Mouse (Mus musculus) heart, adult 8-10 months (tissue): ENCODE measurements at regions not wholly inside any gene's neighbourhood (a gene's known extent, or its start where the extent isn't known, plus 50 kb on each side); places are given as distances from the start of the nearest gene placed in this dataset.
"Not testable (repeated sequence)": the region's sequence is repeated elsewhere in the genome, so short reads cannot be mapped to it uniquely, and the experiment has no call there.

Source experiments
- DNase-seq: peaks from one replicate; pipeline ENCODE4 v3.0.0; 2022; ENCODE audit warnings: low spot score

- no peak for DNase-seq
Observed at GRCm38 (mm10) chr15:37101419-37101818, 93.8 kb upstream of the Zfp706 start.

GRCm38 (mm10) chr15:37100767-37101288 is 93.3 kb upstream of the Zfp706 start:
- no peak for DNase-seq

GRCm38 (mm10) chr15:37099927-37100766 is 92.6 kb upstream of the Zfp706 start:
- DNase-seq, result no peak

- no peak for DNase-seq
Observed at GRCm38 (mm10) chr15:37099176-37099575, 91.6 kb upstream of the Zfp706 start.

GRCm38 (mm10) chr15:37097426-37097825 is 89.9 kb upstream of the Zfp706 start:
- no peak for DNase-seq

GRCm38 (mm10) chr15:37091171-37091570 is 83.6 kb upstream of the Zfp706 start:
- not testable (repeated sequence) for DNase-seq

GRCm38 (mm10) chr15:37083726-37084125 is 76.2 kb upstream of the Zfp706 start:
- no peak for DNase-seq

- no peak for DNase-seq
Observed at GRCm38 (mm10) chr15:37081836-37082235, 74.3 kb upstream of the Zfp706 start.

- no peak for DNase-seq
Observed at GRCm38 (mm10) chr15:37080931-37081330, 73.4 kb upstream of the Zfp706 start.

GRCm38 (mm10) chr15:37080395-37080794 is 72.8 kb upstream of the Zfp706 start:
- no peak for DNase-seq

- DNase-seq, result not testable (repeated sequence)
Observed at GRCm38 (mm10) chr15:37074207-37074606, 66.6 kb upstream of the Zfp706 start.

- DNase-seq, result no peak
Observed at GRCm38 (mm10) chr15:37072202-37072862, 64.8 kb upstream of the Zfp706 start.

- DNase-seq, result no peak
Observed at GRCm38 (mm10) chr15:37070188-37070587, 62.6 kb upstream of the Zfp706 start.

GRCm38 (mm10) chr15:37067326-37067725 is 59.8 kb upstream of the Zfp706 start:
- no peak for DNase-seq

GRCm38 (mm10) chr15:37065926-37066550 is 58.5 kb upstream of the Zfp706 start:
- DNase-seq, result no peak

- no peak for DNase-seq
Observed at GRCm38 (mm10) chr15:37065408-37065807, 57.8 kb upstream of the Zfp706 start.

GRCm38 (mm10) chr15:37063781-37064383 is 56.3 kb upstream of the Zfp706 start:
- no peak for DNase-seq

- DNase-seq, result no peak
Observed at GRCm38 (mm10) chr15:37062585-37062984, 55.0 kb upstream of the Zfp706 start.

- DNase-seq, result no peak
Observed at GRCm38 (mm10) chr15:37061501-37061900, 53.9 kb upstream of the Zfp706 start.

GRCm38 (mm10) chr15:37060831-37061230 is 53.3 kb upstream of the Zfp706 start:
- no peak for DNase-seq
